Mouse (Mus musculus): Measurements from ENCODE around the gene Trcg1. TPM values are rescaled to one million over a fixed set of nuclear protein-coding genes. Genes with fewer than 3 reads are reported as not detected.

The Trcg1 gene
- total RNA-seq, 2 experiments from 2014 or later: not detected

- no peak for DNase-seq (ENCODE audit: low spot score in 2 of 2)
- intact Hi-C loops (cut with DNase I): no loop called here
Measured at GRCm38 (mm10) chr9:57279441-57279840, 43.1 kb downstream of the Trcg1 start.

GRCm38 (mm10) chr9:57281549-57281948 lies 45.2 kb downstream of the Trcg1 start:
- no peak for DNase-seq (ENCODE audit: low spot score in 2 of 2)

GRCm38 (mm10) chr9:57282686-57283085 lies 46.3 kb downstream of the Trcg1 start:
- intact Hi-C loops (cut with DNase I): no loop called here
- no peak for DNase-seq (ENCODE audit: low spot score in 2 of 2)

More at GRCm38 (mm10) chr9:57281549-57281948, 45.2 kb downstream of the Trcg1 start:
- intact Hi-C loops (cut with DNase I): no loop called here

- intact Hi-C loops (cut with DNase I): no loop called here
Measured at GRCm38 (mm10) chr9:57283311-57283710, 47.0 kb downstream of the Trcg1 start.

GRCm38 (mm10) chr9:57287183-57287582 lies 50.8 kb downstream of the Trcg1 start:
- intact Hi-C loops (cut with DNase I): no loop called here
- DNase-seq (ENCODE audit: low spot score in 2 of 2): no peak

More at GRCm38 (mm10) chr9:57283311-57283710, 47.0 kb downstream of the Trcg1 start:
- no peak for DNase-seq (ENCODE audit: low spot score in 2 of 2)

- DNase-seq (ENCODE audit: low spot score in 2 of 2): no peak
- intact Hi-C loops (cut with DNase I): loop anchor here (10.0 kb wide), 1 partner anchor 110 kb away; no protein-coding TSS in a partner anchor
Measured at GRCm38 (mm10) chr9:57294905-57295304, 58.5 kb downstream of the Trcg1 start.

- intact Hi-C loops (cut with DNase I): loop anchor here (10.0 kb wide), 1 partner anchor 111 kb away; no protein-coding TSS in a partner anchor
Measured at GRCm38 (mm10) chr9:57295666-57296065, 59.3 kb downstream of the Trcg1 start.

GRCm38 (mm10) chr9:57296277-57296676 lies 59.9 kb downstream of the Trcg1 start:
- no peak for DNase-seq (ENCODE audit: low spot score in 2 of 2)
- intact Hi-C loops (cut with DNase I): loop anchor here (10.0 kb wide), 1 partner anchor 111 kb away; no protein-coding TSS in a partner anchor

More at GRCm38 (mm10) chr9:57295666-57296065, 59.3 kb downstream of the Trcg1 start:
- DNase-seq (ENCODE audit: low spot score in 2 of 2): no peak

- intact Hi-C loops (cut with DNase I): loop anchor here (10.0 kb wide), 1 partner anchor 113 kb away; no protein-coding TSS in a partner anchor
- DNase-seq (ENCODE audit: low spot score in 2 of 2): no peak
Measured at GRCm38 (mm10) chr9:57297938-57298337, 61.6 kb downstream of the Trcg1 start.

Other genes with a start within 250 kb of the Trcg1 start
- gene Ptpn9, start 241.6 kb upstream of the Trcg1 start, total RNA-seq (2021): 10 to 100 TPM; 26.7 to 29.0 TPM
- 10 to 100 TPM; 35.2 to 44.6 TPM for gene Sin3a, start 164.5 kb upstream of the Trcg1 start, total RNA-seq (2021)
- gene Man2c1, start 105.9 kb upstream of the Trcg1 start, total RNA-seq (2021): 100 to 1,000 TPM; 107 to 142 TPM
- gene Neil1, start 88.3 kb upstream of the Trcg1 start, total RNA-seq (2021): 10 to 100 TPM in 1 of 2 experiments, 1 to 10 TPM in 1; 8.8 to 10.6 TPM
- gene Commd4, start 78.2 kb upstream of the Trcg1 start, total RNA-seq (2021): 10 to 100 TPM; 85.5 to 86.4 TPM
- gene 1700017B05Rik, start 26.1 kb downstream of the Trcg1 start, total RNA-seq (2021): 10 to 100 TPM; 15.8 to 16.2 TPM
- 10 to 100 TPM; 15.5 to 16.5 TPM for gene Ppcdc, start 203.6 kb downstream of the Trcg1 start, total RNA-seq (2021)
- gene Scamp5, start 231.5 kb downstream of the Trcg1 start, total RNA-seq (2021): 100 to 1,000 TPM; 403 to 415 TPM

Data from left cerebral cortex, postnatal 25 days (tissue).